Mouse (Mus musculus) liver (tissue): ENCODE results near the gene Olfr1184.
"Not testable (repeated sequence)": the region's sequence is repeated elsewhere in the genome, so short reads cannot be mapped to it uniquely, and the experiment has no call there.

Source experiments
- DNase-seq: peaks from one replicate; pipeline ENCODE4 v3.0.0-alpha.2; 2020; ENCODE audit warnings: mixed read lengths

Olfr1184 gene

GRCm38 (mm10) chr2:88483298-88483697 is at the start of gene Olfr1184:
Olfr1184 (plus strand) TSS chr2:88483598.
- no peak for DNase-seq

DNA sequence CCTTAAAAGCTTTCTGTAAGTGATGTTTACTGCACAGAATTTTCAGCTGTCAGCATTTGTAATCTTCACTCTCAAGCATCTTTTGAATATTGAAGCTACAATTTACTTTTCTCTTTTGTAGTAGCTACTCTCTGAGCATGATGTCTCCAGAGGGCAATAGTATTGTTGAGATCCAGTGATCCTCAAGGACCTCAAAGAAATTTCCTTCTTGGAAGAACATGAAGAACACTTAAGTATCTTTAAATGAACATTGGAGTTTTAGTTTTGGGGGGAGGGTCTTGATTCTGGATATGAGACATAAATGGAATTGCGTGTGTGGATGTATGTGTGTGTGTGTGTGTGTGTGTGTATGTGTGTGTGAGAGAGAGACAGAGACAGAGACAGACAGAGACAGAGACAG is 34.4 kb upstream of the Olfr1184 start, which contains the start of gene Gm13757:
TSS of gene Gm13757 (minus strand) at position 101 of the 400 bp plus-strand sequence.
- no peak for DNase-seq

DNA sequence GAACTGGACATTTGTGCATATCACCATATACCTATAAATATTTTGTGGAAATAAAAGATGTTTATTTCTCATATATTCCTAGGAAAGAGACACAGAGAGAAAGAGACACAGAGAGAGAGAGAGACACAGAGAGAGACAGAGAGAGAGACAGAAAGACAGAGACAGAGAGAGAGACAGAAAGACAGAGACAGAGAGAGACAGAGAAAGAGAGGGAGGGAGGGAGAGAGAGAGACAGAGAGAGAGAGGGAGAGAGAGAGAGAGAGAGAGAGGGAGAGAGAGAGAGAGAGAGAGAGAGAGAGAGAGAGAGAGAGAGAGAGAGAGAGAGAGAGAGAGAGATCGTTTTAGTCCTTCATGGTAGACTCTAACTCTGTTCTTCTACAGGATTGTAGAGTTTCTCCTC is 28.8 kb upstream of the Olfr1184 start, which contains the start of gene Olfr1183:
TSS of gene Olfr1183 (plus strand) at position 301 of the 400 bp plus-strand sequence.
- DNase-seq, result not testable (repeated sequence)

DNA sequence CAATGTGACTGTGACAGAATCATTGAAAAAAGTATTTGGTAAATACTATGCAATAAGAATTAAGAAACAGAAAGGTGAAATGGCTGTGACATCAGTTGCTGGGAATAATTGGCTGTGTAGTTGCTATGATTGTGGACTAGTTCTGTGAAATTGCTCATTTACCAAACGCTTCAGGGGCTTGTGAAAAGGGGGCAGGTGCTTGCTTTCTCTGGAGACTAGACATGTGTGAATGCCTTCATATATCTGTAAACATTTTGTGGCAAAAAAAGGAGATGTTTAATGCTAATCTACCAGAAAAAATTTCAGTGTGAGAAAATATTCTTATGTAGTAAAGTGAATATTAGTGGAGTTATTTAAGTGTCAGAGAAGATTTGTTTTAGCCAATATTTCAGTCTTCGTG is 9.6 kb downstream of the Olfr1184 start, which contains the start of gene Olfr1185-ps1:
TSS of gene Olfr1185-ps1 (plus strand) at position 301 of the 400 bp plus-strand sequence.
- no peak for DNase-seq

DNA sequence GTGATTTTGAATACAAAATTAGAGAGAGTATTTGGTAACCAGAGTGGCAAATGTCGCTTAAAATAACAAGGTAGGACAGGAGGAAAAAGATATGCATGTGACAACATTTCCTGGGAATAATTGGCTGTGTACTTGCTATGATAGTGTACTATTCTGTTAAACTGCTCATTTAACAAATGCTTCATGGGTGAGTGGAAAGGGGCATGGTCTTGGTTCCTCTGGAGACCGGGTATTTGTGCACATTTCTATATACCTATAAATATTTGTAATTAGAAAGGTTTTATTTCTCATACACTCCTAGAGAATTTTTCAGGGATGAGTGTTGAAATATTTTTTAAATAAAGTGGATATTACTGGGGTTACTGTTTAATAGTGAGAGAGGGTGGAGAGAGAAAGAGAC is 34.9 kb downstream of the Olfr1184 start, which contains the start of gene Olfr1186:
TSS of gene Olfr1186 (plus strand) at position 301 of the 400 bp plus-strand sequence.
- DNase-seq, result no peak

GRCm38 (mm10) chr2:88525720-88526119 is 42.3 kb downstream of the Olfr1184 start:
- DNase-seq, result no peak
